13 mouse cellular contexts compared by ENCODE assay signal in the genomic region with DNA sequence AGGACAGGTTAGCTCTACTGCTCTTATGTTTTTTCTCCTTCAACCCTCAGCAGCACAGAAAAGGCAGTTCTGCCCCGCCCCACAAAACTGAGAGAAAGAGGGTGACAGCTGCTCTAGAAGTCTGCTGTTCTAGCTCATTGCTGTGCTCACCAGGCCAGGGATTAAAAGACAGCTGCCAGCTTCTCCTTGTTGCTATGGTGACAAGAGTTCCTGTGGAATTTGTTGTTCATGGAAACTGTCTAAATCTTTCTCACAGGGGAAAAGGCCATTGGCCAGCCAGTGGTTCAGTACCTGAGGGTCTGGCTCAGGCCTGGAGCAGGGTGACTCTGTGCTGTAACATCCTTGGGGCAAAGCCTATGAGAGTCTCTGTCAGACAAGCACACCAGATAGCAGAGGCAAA.
DNase-seq lines count a peak whose midpoint lies in the region; ATAC-seq and TF ChIP-seq lines count a peak whose summit lies in the region.
"Had no signal": no experiment of that assay in that cellular context is flagged by ENCODE, and none has a peak within 500 bp of the region (broad histone marks: within the 10 kb centered on the region; RNA-seq: fewer than 3 reads in every experiment).

No protein-coding gene starts in this region.

- H3K9me3 ChIP-seq in lung, embryonic 14.5 days (ENCODE audit: low read depth, low read length): no peaks in the 10 kb centered on the region
- H3K9me3 ChIP-seq in hindbrain, embryonic 11.5 days (ENCODE audit: control insufficient read depth, low read length): no peaks in the 10 kb centered on the region

- H3K4me2 ChIP-seq in lung, embryonic 14.5 days: no peak overlapping the region
- H3K4me2 ChIP-seq in hindbrain, embryonic 11.5 days (replicated peaks; ENCODE audit: low read depth, low read length): no peak overlapping the region

- H3K4me3 ChIP-seq in lung, embryonic 14.5 days (ENCODE audit: low read depth, low read length): no peak overlapping the region
- H3K4me3 ChIP-seq in hindbrain, embryonic 11.5 days (ENCODE audit: low read depth, low read length): no peak overlapping the region
- H3K4me3 ChIP-seq: left cerebral cortex, adult 2 months had no signal

- no peaks in the 10 kb centered on the region for H3K4me1 ChIP-seq in lung, embryonic 14.5 days (ENCODE audit: insufficient read depth)
- H3K4me1 ChIP-seq in hindbrain, embryonic 11.5 days (replicated peaks; ENCODE audit: control insufficient read depth, insufficient read depth, low read length): no peaks in the 10 kb centered on the region

- 57% methylated on average over 1 of the region's 1 CpGs for WGBS in lung, embryonic 14.5 days
- 33% methylated on average over 1 of the region's 1 CpGs for WGBS in hindbrain, embryonic 11.5 days

- DNase-seq in lung, embryonic 14.5 days: peak; percentile 1
- DNase-seq in lung, adult 18-20 months: no peak
- DNase-seq in hindbrain, embryonic 11.5 days (ENCODE audit: low spot score): no peak
- DNase-seq in layer of hippocampus, postnatal 36 days: peak; percentile 24 to 38
- DNase-seq in retina, postnatal 7 days (ENCODE audit: low read depth, low spot score): peak; percentile 8
- DNase-seq in heart, postnatal 4 days: no peak
- no peak for DNase-seq in yolk sac, embryonic 10.5 days (ENCODE audit: low spot score)
- DNase-seq: gastrocnemius, postnatal 10 days; lung, adult 2 months; right cerebral cortex, postnatal 25 days; thymus, adult 18-20 months had no signal

- no peak for TF ChIP-seq CTCF in lung, embryonic 14.5 days (IDR thresholded peaks at IDR 0.05; ENCODE audit: low read depth)

- no peak overlapping the region for H3K27ac ChIP-seq in lung, embryonic 14.5 days (ENCODE audit: low read depth)
- no peak overlapping the region for H3K27ac ChIP-seq in hindbrain, embryonic 11.5 days (ENCODE audit: low read depth, low read length)
- H3K27ac ChIP-seq: left cerebral cortex, adult 2 months had no signal

- no peaks in the 10 kb centered on the region for H3K27me3 ChIP-seq in lung, embryonic 14.5 days (ENCODE audit: insufficient read depth, low read length)
- no peaks in the 10 kb centered on the region for H3K27me3 ChIP-seq in hindbrain, embryonic 11.5 days (ENCODE audit: control insufficient read depth, insufficient read depth, low read length)

- no peak overlapping the region for H3K9ac ChIP-seq in lung, embryonic 14.5 days
- H3K9ac ChIP-seq in hindbrain, embryonic 11.5 days (ENCODE audit: low read depth, low read length): no peak overlapping the region

- no peak for ATAC-seq in lung, embryonic 14.5 days (ENCODE audit: insufficient read depth)
- peak; percentile 22; the same call in 1 of the 2 replicates for ATAC-seq in hindbrain, embryonic 11.5 days (ENCODE audit: low FRiP score)
- no peak for ATAC-seq in monocyte, adult 5-6 weeks (replicated peaks; ENCODE audit: insufficient number of reproducible peaks, low FRiP score, low TSS enrichment, poor library complexity, severe bottlenecking)

- no peaks in the 10 kb centered on the region for H3K36me3 ChIP-seq in lung, embryonic 14.5 days (ENCODE audit: insufficient read depth)
- no peaks in the 10 kb centered on the region for H3K36me3 ChIP-seq in hindbrain, embryonic 11.5 days (ENCODE audit: control insufficient read depth, insufficient read depth, low read length)

Comparison
In these comparisons a context has a peak if more than half of its experiments do, and no peak if none do; other contexts are left out.
1. DNase-seq: peak in lung, embryonic 14.5 days (single experiment), layer of hippocampus, postnatal 36 days (2 of 2) and retina, postnatal 7 days (single experiment); none in lung, adult 18-20 months (0 of 2), hindbrain, embryonic 11.5 days (single experiment), heart, postnatal 4 days (single experiment) and yolk sac, embryonic 10.5 days (single experiment).